Mouse (Mus musculus): ENCODE data around the gene Ccdc97. TPM values are rescaled to one million over a fixed set of nuclear protein-coding genes. Genes with fewer than 3 reads are reported as not detected.
A peak's percentile ranks its signal among the peaks of the same experiment; 100 is the strongest.

Gene Ccdc97
- 41.2 and 52.8 TPM in 2 replicates for total RNA-seq (2014; fragmentation: Nextera tagmentation)
- 10.7 and 11.7 TPM in 2 replicates for total RNA-seq (2017)
- polyA plus RNA-seq (2012), result 63.1 and 65.3 TPM in 2 replicates

GRCm38 (mm10) chr7:25718788-25719417 lies at the start of gene Ccdc97:
Gene Ccdc97, minus strand, starts transcription at chr7:25719088.
- no peaks in the 10 kb centered on the region for H3K27me3 ChIP-seq (ENCODE audit: insufficient read depth, low read length)
- TF ChIP-seq POLR2AphosphoS5 (IDR thresholded peaks at IDR 0.05; ENCODE audit: insufficient replicate concordance, low read depth, low read length), result 0 out of 2 replicates have a peak, but pooled peaks have one; percentile 84
- TF ChIP-seq GATA2 (IDR thresholded peaks at IDR 0.05; ENCODE audit: borderline replicate concordance, low read depth, low read length), result no peak
- H3K4me1 ChIP-seq (ENCODE audit: insufficient read depth, low read depth, low read length), result peaks cover 76% of the 10 kb centered on the region
- no peaks in the 10 kb centered on the region for H3K9me3 ChIP-seq (replicated peaks)
- ATAC-seq (ENCODE audit: extremely low read depth, insufficient number of reproducible peaks, low FRiP score, poor library complexity, severe bottlenecking) (peak; percentile 71), DNase-seq (ENCODE audit: low spot score) (peak; percentile 79)
- H3K36me3 ChIP-seq (replicated peaks), result peaks cover 80% of the 10 kb centered on the region
- H3K4me3 ChIP-seq (ENCODE audit: low read depth, low read length), result peak within 1 kb of the TSS; percentile 74

GRCm38 (mm10) chr7:25768229-25768628 lies 49.3 kb upstream of the Ccdc97 start:
- DNase-seq (ENCODE audit: low spot score) (no peak), ATAC-seq (ENCODE audit: extremely low read depth, insufficient number of reproducible peaks, low FRiP score, poor library complexity, severe bottlenecking) (no peak)
- Histone ChIP-seq H3K36me3 (replicated peaks) (no peaks in the 10 kb centered on the region), H3K4me3 (ENCODE audit: low read depth, low read length) (no peak overlapping the region), H3K27me3 (ENCODE audit: insufficient read depth, low read length) (peaks cover 36% of the 10 kb centered on the region), H3K4me1 (ENCODE audit: insufficient read depth, low read depth, low read length) (no peaks in the 10 kb centered on the region), H3K9me3 (replicated peaks) (no peaks in the 10 kb centered on the region)
- TF ChIP-seq TAL1 (conservative IDR thresholded peaks at IDR 0.05; ENCODE audit: low read depth, low read length) (no peak), GATA2 (IDR thresholded peaks at IDR 0.05; ENCODE audit: borderline replicate concordance, low read depth, low read length) (no peak), POLR2AphosphoS5 (IDR thresholded peaks at IDR 0.05; ENCODE audit: insufficient replicate concordance, low read depth, low read length) (no peak), GATA1 (IDR thresholded peaks at IDR 0.05; ENCODE audit: borderline replicate concordance, low read length) (no peak), CTCF (IDR thresholded peaks at IDR 0.05; ENCODE audit: low read depth, low read length) (no peak)

GRCm38 (mm10) chr7:25766108-25766507 lies 47.2 kb upstream of the Ccdc97 start:
- no peaks in the 10 kb centered on the region for H3K36me3 ChIP-seq (replicated peaks)
- H3K9me3 ChIP-seq (replicated peaks), result no peaks in the 10 kb centered on the region
- ATAC-seq (ENCODE audit: extremely low read depth, insufficient number of reproducible peaks, low FRiP score, poor library complexity, severe bottlenecking) (no peak), DNase-seq (ENCODE audit: low spot score) (no peak)
- H3K4me1 ChIP-seq (ENCODE audit: insufficient read depth, low read depth, low read length), result no peaks in the 10 kb centered on the region
- H3K4me3 ChIP-seq (ENCODE audit: low read depth, low read length), result no peak overlapping the region
- peaks cover 27% of the 10 kb centered on the region for H3K27me3 ChIP-seq (ENCODE audit: insufficient read depth, low read length)
- TF ChIP-seq CTCF (IDR thresholded peaks at IDR 0.05; ENCODE audit: low read depth, low read length), result no peak
- TF ChIP-seq GATA1 (IDR thresholded peaks at IDR 0.05; ENCODE audit: borderline replicate concordance, low read length), result no peak
- TF ChIP-seq TAL1 (conservative IDR thresholded peaks at IDR 0.05; ENCODE audit: low read depth, low read length), result no peak
- no peak for TF ChIP-seq POLR2AphosphoS5 (IDR thresholded peaks at IDR 0.05; ENCODE audit: insufficient replicate concordance, low read depth, low read length)

- ATAC-seq (ENCODE audit: extremely low read depth, insufficient number of reproducible peaks, low FRiP score, poor library complexity, severe bottlenecking), result no peak
- Histone ChIP-seq H3K27me3 (ENCODE audit: insufficient read depth, low read length) (peaks cover 39% of the 10 kb centered on the region), H3K36me3 (replicated peaks) (no peaks in the 10 kb centered on the region), H3K4me1 (ENCODE audit: insufficient read depth, low read depth, low read length) (no peaks in the 10 kb centered on the region), H3K9me3 (replicated peaks) (no peaks in the 10 kb centered on the region), H3K4me3 (ENCODE audit: low read depth, low read length) (no peak overlapping the region)
- no peak for TF ChIP-seq GATA2 (IDR thresholded peaks at IDR 0.05; ENCODE audit: borderline replicate concordance, low read depth, low read length)
- DNase-seq (ENCODE audit: low spot score), result no peak
These were observed 45.3 kb upstream of the Ccdc97 start for GRCm38 (mm10) chr7:25764221-25764620.

- ATAC-seq (ENCODE audit: extremely low read depth, insufficient number of reproducible peaks, low FRiP score, poor library complexity, severe bottlenecking), result no peak
- Histone ChIP-seq H3K27me3 (ENCODE audit: insufficient read depth, low read length) (peaks cover 44% of the 10 kb centered on the region), H3K4me3 (ENCODE audit: low read depth, low read length) (no peak overlapping the region), H3K4me1 (ENCODE audit: insufficient read depth, low read depth, low read length) (no peaks in the 10 kb centered on the region), H3K9me3 (replicated peaks) (no peaks in the 10 kb centered on the region), H3K36me3 (replicated peaks) (no peaks in the 10 kb centered on the region)
- no peak for TF ChIP-seq POLR2AphosphoS5 (IDR thresholded peaks at IDR 0.05; ENCODE audit: insufficient replicate concordance, low read depth, low read length)
- no peak for TF ChIP-seq GATA1 (IDR thresholded peaks at IDR 0.05; ENCODE audit: borderline replicate concordance, low read length)
- TF ChIP-seq TAL1 (conservative IDR thresholded peaks at IDR 0.05; ENCODE audit: low read depth, low read length), result no peak
- TF ChIP-seq GATA2 (IDR thresholded peaks at IDR 0.05; ENCODE audit: borderline replicate concordance, low read depth, low read length), result no peak
- no peak for TF ChIP-seq CTCF (IDR thresholded peaks at IDR 0.05; ENCODE audit: low read depth, low read length)
- DNase-seq (ENCODE audit: low spot score), result no peak
These were observed 44.8 kb upstream of the Ccdc97 start for GRCm38 (mm10) chr7:25763678-25764077.

DNA sequence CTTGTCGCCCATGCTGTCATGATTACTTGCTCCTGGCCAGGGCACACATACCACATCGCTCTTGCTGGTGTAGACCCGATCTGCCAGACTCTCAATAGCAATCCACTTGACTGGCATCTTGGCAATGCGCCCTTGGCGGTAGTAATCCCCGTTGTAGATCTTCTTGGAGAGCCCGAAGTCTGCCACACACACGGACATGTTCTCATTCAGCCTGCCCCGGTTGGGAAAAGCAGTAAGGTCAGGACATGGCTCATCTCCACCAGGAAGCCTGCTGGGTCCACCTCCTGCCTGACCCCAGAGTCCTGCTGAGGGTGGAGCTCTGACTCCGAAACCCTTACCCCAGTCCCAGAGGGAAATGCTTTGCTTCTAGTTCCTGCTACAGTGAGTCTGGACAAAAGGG lies 42.5 kb upstream of the Ccdc97 start:
- Histone ChIP-seq H3K9me3 (replicated peaks) (no peaks in the 10 kb centered on the region), H3K4me3 (ENCODE audit: low read depth, low read length) (no peak overlapping the region), H3K27me3 (ENCODE audit: insufficient read depth, low read length) (peaks cover 49% of the 10 kb centered on the region), H3K36me3 (replicated peaks) (no peaks in the 10 kb centered on the region), H3K4me1 (ENCODE audit: insufficient read depth, low read depth, low read length) (no peaks in the 10 kb centered on the region)
- DNase-seq (ENCODE audit: low spot score) (no peak), ATAC-seq (ENCODE audit: extremely low read depth, insufficient number of reproducible peaks, low FRiP score, poor library complexity, severe bottlenecking) (no peak)
- TF ChIP-seq POLR2AphosphoS5 (IDR thresholded peaks at IDR 0.05; ENCODE audit: insufficient replicate concordance, low read depth, low read length), result no peak
- no peak for TF ChIP-seq TAL1 (conservative IDR thresholded peaks at IDR 0.05; ENCODE audit: low read depth, low read length)
- no peak for TF ChIP-seq CTCF (IDR thresholded peaks at IDR 0.05; ENCODE audit: low read depth, low read length)
- no peak for TF ChIP-seq GATA2 (IDR thresholded peaks at IDR 0.05; ENCODE audit: borderline replicate concordance, low read depth, low read length)
- no peak for TF ChIP-seq GATA1 (IDR thresholded peaks at IDR 0.05; ENCODE audit: borderline replicate concordance, low read length)

All from G1E (cell line).